Mouse (Mus musculus) inflammation-experienced regulatory T-cells, adult 6 months (primary cell): ENCODE measurements at regions not wholly inside any gene's neighbourhood (a gene's known extent, or its start where the extent isn't known, plus 50 kb on each side); places are given as distances from the start of the nearest gene placed in this dataset.
"Not testable (repeated sequence)": the region's sequence is repeated elsewhere in the genome, so short reads cannot be mapped to it uniquely, and the experiment has no call there.

ENCODE experiments used
- ATAC-seq: one replicate; pipeline ENCODE4 v1.8.0; 2017

DNA sequence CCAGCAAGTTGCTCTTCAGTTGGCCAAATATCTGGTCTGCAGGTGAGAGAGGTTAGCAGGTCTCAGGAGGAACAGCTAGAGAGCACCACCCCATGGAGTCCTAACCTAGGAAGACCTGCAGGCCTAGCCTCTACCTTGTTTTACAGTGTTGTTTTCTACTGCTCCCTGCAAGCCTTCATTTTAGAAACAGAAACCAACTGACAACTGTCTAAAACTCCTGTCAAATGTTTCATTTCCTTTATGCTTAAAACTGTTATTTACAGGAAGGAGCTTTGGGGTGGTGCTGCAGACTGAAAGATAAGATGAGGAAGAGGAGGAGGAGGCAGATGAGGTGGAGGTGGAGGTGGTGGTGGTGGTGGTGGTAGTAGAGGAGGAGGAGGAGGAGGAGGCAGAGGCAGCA, 96.6 kb upstream of the Selenop start:
- peak; percentile 72 for ATAC-seq

DNA sequence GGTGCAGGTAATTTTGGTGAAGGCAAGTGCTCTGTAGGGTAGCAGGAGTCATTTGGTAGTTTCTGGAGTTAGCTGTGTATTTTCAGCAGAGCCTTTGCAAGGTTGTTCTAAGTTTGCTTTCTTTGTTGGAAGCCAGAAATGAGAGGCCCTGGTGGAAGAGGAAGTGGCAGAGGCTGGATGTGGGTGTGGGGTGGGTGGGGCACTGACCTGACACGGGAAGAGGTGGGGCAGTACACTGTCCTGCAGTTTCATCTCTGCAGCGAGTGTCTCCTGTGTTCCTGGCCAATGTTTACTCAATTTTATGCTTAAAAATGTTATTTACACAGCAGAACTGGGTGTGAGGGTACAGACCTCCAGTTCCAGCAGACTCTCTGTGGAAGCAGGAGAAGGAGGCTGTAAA, 94.3 kb upstream of the Selenop start:
- ATAC-seq, result peak; percentile 36

DNA sequence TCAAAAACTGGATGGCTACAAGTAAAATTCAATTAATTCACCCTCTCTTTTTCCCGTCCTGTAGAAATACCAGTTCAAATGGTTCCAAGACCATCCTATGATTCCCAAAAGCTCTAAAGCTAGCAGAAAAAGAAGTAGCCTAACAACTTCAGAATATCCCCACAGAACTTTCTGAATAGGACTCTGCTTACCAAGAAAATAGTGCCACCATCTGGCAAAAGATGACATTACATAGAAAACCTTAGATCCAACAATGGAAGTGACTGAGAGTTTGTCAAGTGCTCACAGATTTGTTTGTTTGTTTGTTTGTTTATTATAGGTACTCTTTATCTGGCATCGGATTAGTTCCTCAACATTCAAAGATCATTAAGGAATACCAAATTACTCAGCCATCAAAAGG, 93.5 kb upstream of the Selenop start:
- peak; percentile 53 for ATAC-seq

GRCm38 (mm10) chr15:3201912-3202653, 66.3 kb upstream of the Selenop start:
- peak; percentile 77 for ATAC-seq

- no peak for ATAC-seq
These were observed 62.8 kb upstream of the Selenop start for GRCm38 (mm10) chr15:3205522-3205921.

GRCm38 (mm10) chr15:3206076-3206475, 62.3 kb upstream of the Selenop start:
- ATAC-seq, result not testable (repeated sequence)

- peak; percentile 77 for ATAC-seq
These were observed 54.6 kb upstream of the Selenop start for GRCm38 (mm10) chr15:3213721-3214120.

DNA sequence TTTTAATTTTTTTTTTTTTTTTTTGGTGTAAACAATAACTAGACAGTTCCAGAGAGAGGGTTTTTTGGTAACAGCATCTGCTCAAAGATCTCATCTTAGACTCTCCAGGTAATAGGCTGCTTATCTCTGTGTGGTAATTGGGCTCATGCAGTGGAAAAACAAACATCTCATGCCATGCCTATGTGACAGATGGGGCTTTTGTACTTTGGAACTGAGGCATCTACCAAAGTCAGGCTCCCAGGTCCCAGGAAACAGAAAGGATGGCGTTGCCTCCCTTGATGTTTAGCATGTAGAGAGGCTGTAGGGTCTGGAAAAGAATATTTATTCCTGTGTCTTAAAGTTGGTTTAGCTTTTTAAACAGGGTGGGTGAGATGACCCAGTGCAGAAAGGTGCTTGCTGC, 53.1 kb upstream of the Selenop start:
- no peak for ATAC-seq
